Mouse (Mus musculus): ENCODE measurements around the gene H2-DMb1.

Gene H2-DMb1

GRCm38 (mm10) chr17:34185526-34185925 is 32.7 kb downstream of the H2-DMb1 start:
- in situ Hi-C loops (cut with MboI; ENCODE audit: unreplicated experiment in 2 of 2) = no loop called here

GRCm38 (mm10) chr17:34186885-34187260 is 34.0 kb downstream of the H2-DMb1 start:
- in situ Hi-C loops (cut with MboI; ENCODE audit: unreplicated experiment in 2 of 2) = no loop called here

GRCm38 (mm10) chr17:34187261-34187916 is 34.5 kb downstream of the H2-DMb1 start, which contains the start of the genes Tap1 and Psmb9:
Tap1 (plus strand) TSS chr17:34187553.
Psmb9 (minus strand) TSS chr17:34187764.
- in situ Hi-C loops (cut with MboI; ENCODE audit: unreplicated experiment in 2 of 2) = no loop called here

- in situ Hi-C loops (cut with MboI; ENCODE audit: unreplicated experiment in 2 of 2) = no loop called here
These were observed 35.1 kb downstream of the H2-DMb1 start for GRCm38 (mm10) chr17:34188010-34188409.

GRCm38 (mm10) chr17:34188986-34189385 is 36.1 kb downstream of the H2-DMb1 start:
- in situ Hi-C loops (cut with MboI; ENCODE audit: unreplicated experiment in 2 of 2) = no loop called here

- in situ Hi-C loops (cut with MboI; ENCODE audit: unreplicated experiment in 2 of 2) = no loop called here
These were observed 40.0 kb downstream of the H2-DMb1 start for GRCm38 (mm10) chr17:34192852-34193251.

- in situ Hi-C loops (cut with MboI; ENCODE audit: unreplicated experiment in 2 of 2) = no loop called here
These were observed 40.6 kb downstream of the H2-DMb1 start for GRCm38 (mm10) chr17:34193468-34193867.

- in situ Hi-C loops (cut with MboI; ENCODE audit: unreplicated experiment in 2 of 2) = no loop called here
These were observed 41.9 kb downstream of the H2-DMb1 start for GRCm38 (mm10) chr17:34194723-34195122.

- in situ Hi-C loops (cut with MboI; ENCODE audit: unreplicated experiment in 2 of 2) = no loop called here
These were observed 43.6 kb downstream of the H2-DMb1 start for GRCm38 (mm10) chr17:34196491-34196890.

- in situ Hi-C loops (cut with MboI; ENCODE audit: unreplicated experiment in 2 of 2) = no loop called here
These were observed 44.3 kb downstream of the H2-DMb1 start, which contains the start of gene Psmb8 for GRCm38 (mm10) chr17:34196941-34197894. Psmb8 (plus strand) TSS chr17:34197721.

- in situ Hi-C loops (cut with MboI; ENCODE audit: unreplicated experiment in 2 of 2) = no loop called here
These were observed 45.1 kb downstream of the H2-DMb1 start for GRCm38 (mm10) chr17:34197904-34198520.

GRCm38 (mm10) chr17:34198521-34198912 is 45.6 kb downstream of the H2-DMb1 start:
- in situ Hi-C loops (cut with MboI; ENCODE audit: unreplicated experiment in 2 of 2) = no loop called here

- in situ Hi-C loops (cut with MboI; ENCODE audit: unreplicated experiment in 2 of 2) = no loop called here
These were observed 46.3 kb downstream of the H2-DMb1 start for GRCm38 (mm10) chr17:34199050-34199619.

GRCm38 (mm10) chr17:34200047-34200446 is 47.2 kb downstream of the H2-DMb1 start:
- in situ Hi-C loops (cut with MboI; ENCODE audit: unreplicated experiment in 2 of 2) = no loop called here

- in situ Hi-C loops (cut with MboI; ENCODE audit: unreplicated experiment in 2 of 2) = no loop called here
These were observed 48.1 kb downstream of the H2-DMb1 start for GRCm38 (mm10) chr17:34200772-34201505.

- in situ Hi-C loops (cut with MboI; ENCODE audit: unreplicated experiment in 2 of 2) = no loop called here
These were observed 48.7 kb downstream of the H2-DMb1 start for GRCm38 (mm10) chr17:34201506-34202055.

- in situ Hi-C loops (cut with MboI; ENCODE audit: unreplicated experiment in 2 of 2) = no loop called here
These were observed 50.0 kb downstream of the H2-DMb1 start for GRCm38 (mm10) chr17:34202760-34203442.

GRCm38 (mm10) chr17:34203444-34203843 is 50.6 kb downstream of the H2-DMb1 start, which contains the start of gene Tap2:
Tap2 (plus strand) TSS chr17:34203527.
- in situ Hi-C loops (cut with MboI; ENCODE audit: unreplicated experiment in 2 of 2) = no loop called here
